Comparison of ENCODE assay signal across 8 mouse cellular contexts in genomic region chr5:122500141-122500540, GRCm38 (mm10). TPM values are rescaled to one million over a fixed set of nuclear protein-coding genes. Genes with fewer than 3 reads are reported as not detected.
A peak's percentile ranks its signal among the peaks of the same experiment; 100 is the strongest.
DNase-seq lines count a peak whose midpoint lies in the region; ATAC-seq and TF ChIP-seq lines count a peak whose summit lies in the region.

No protein-coding gene starts in this region.

- peaks cover 4% of the 10 kb centered on the region for H3K4me1 ChIP-seq in heart, adult 2 months (ENCODE audit: control insufficient read depth, insufficient read depth, low read length)

- DNase-seq in heart, adult 2 months = no peak
- no peak for DNase-seq in heart, adult 18-20 months
- peak; percentile 16 for DNase-seq in Muller cell, postnatal 12 days (ENCODE audit: inconsistent ontology term)
- DNase-seq in heart, postnatal 10 days = peak; percentile 47 to 60
- no peak for DNase-seq in spleen, postnatal 4 days (ENCODE audit: low spot score in 2 of 2)
- DNase-seq in ovary, postnatal 36 days (ENCODE audit: low spot score) = no peak

- H3K36me3 ChIP-seq in heart, adult 2 months (ENCODE audit: control insufficient read depth, insufficient read depth, low read length) = peaks cover 38% of the 10 kb centered on the region
- H3K36me3 ChIP-seq in macrophage (ENCODE audit: inconsistent target) = peaks cover 12% of the 10 kb centered on the region

- 34% methylated on average over 4 of the region's 4 CpGs for WGBS in heart, adult 2 months
- 62% methylated on average over 4 of the region's 4 CpGs for WGBS in macrophage (ENCODE audit: missing documents)

- peak overlapping the region; percentile 98 for H3K27ac ChIP-seq in heart, adult 2 months
- no peak overlapping the region for H3K27ac ChIP-seq in macrophage

- intact Hi-C loops in heart, adult 2 months (cut with DNase I) = loop anchor here (5.0 kb wide), 2 partner anchors 122 to 277 kb away; partner anchors contain the start of gene Camkk2
- intact Hi-C loops in heart, postnatal 10 days (cut with DNase I) = no loop called here

- peak; percentile 69 for TF ChIP-seq POLR2A in heart, adult 2 months (IDR thresholded peaks at IDR 0.05; ENCODE audit: insufficient read depth, low read depth, low read length)

- TF ChIP-seq EP300 in heart, adult 2 months (IDR thresholded peaks at IDR 0.05; ENCODE audit: insufficient read depth, low read depth, low read length) = peak; percentile 72; the same call in 1 of the 2 replicates

- H3K9ac ChIP-seq in heart, adult 2 months (ENCODE audit: low read depth, low read length) = peak overlapping the region; percentile 82

- ATAC-seq in frontal cortex, adult (ENCODE audit: low TSS enrichment) = no peak

- H3K4me3 ChIP-seq in heart, adult 2 months = peak overlapping the region; percentile 87
- peak overlapping the region; percentile 58; the same call in 1 of the 2 replicates for H3K4me3 ChIP-seq in macrophage (ENCODE audit: inconsistent target)

- peaks cover 3% of the 10 kb centered on the region for H3K79me2 ChIP-seq in heart, adult 2 months (replicated peaks; ENCODE audit: control insufficient read depth, insufficient read depth, low read length)
- H3K79me2 ChIP-seq in macrophage (ENCODE audit: inconsistent target) = peaks cover 60% of the 10 kb centered on the region

- no peaks in the 10 kb centered on the region for H3K27me3 ChIP-seq in heart, adult 2 months (ENCODE audit: control insufficient read depth, insufficient read depth, low read length)

- TF ChIP-seq CTCF in heart, adult 2 months (IDR thresholded peaks at IDR 0.05) = no peak

RNA-seq across cellular contexts. Expression of gene Atp2a2, which starts 1.9 kb away (rescaled TPM):
- total RNA-seq in heart, adult 2 months (2021) = over 10,000 TPM; 11,796 to 13,259 TPM
- polyA plus RNA-seq in heart, adult 2 months (2012; rRNA removed) = 3,546 and 6,285 TPM in 2 replicates
- total RNA-seq in heart, adult 18-20 months (2021) = over 10,000 TPM; 12,284 to 12,648 TPM
- 1,000 to 10,000 TPM; 7,820 to 7,948 TPM for total RNA-seq in heart, postnatal 10 days (2021)
- 100 to 1,000 TPM in 19 of 26 experiments, 10 to 100 TPM in 7; 70.5 to 173 (median 117) TPM for total RNA-seq in macrophage (2018; cell fraction: chromatin; rRNA removed)
- 100 to 1,000 TPM in 9 of 26 experiments, 10 to 100 TPM in 17; 57.6 to 135 (median 96.4) TPM for total RNA-seq in macrophage (2018; cell fraction: cytosol; rRNA removed)
- total RNA-seq in macrophage (2018; cell fraction: nucleus; rRNA removed) = 100 to 1,000 TPM; 102 to 289 (median 159) TPM
- 72.1 to 135 TPM (median 74.7 TPM) in 3 replicates for polyA plus RNA-seq in macrophage (2018)

Comparison
In these comparisons a context has a peak if more than half of its experiments do, and no peak if none do; other contexts are left out.
1. DNase-seq: peak in Muller cell, postnatal 12 days (single experiment) and heart, postnatal 10 days (2 of 2); none in heart, adult 2 months (0 of 2), heart, adult 18-20 months (0 of 2), spleen, postnatal 4 days (0 of 2) and ovary, postnatal 36 days (single experiment).